Mouse (Mus musculus) adipose tissue, adult 10 weeks (tissue): ENCODE measurements around the gene Vmn1r166. TPM values are rescaled to one million over a fixed set of nuclear protein-coding genes. Genes with fewer than 3 reads are reported as not detected.

Experiments
- polyA plus RNA-seq: library from polyadenylated mRNA; stranded (reverse); fragments of 350-450 nt; fragmentation: Illumina TruSeq; extraction: RNeasy Lipid Tissue Mini Kit (QIAGEN cat#74804); gene quantifications from one replicate; pipeline ENCODE4 v1.2.3, GENCODE M21; 2014; ENCODE audit warnings: low read depth, low replicate concordance

Vmn1r166 gene
- polyA plus RNA-seq, result not detected

GRCm38 (mm10) chr7:23251582-23251981 lies at the start of gene Vmn1r166:
Gene Vmn1r166 (minus strand): TSS chr7:23251682.

GRCm38 (mm10) chr7:23300892-23301291 lies 49.4 kb upstream of the Vmn1r166 start, which contains the start of gene Nlrp4e:
Gene Nlrp4e (plus strand): TSS chr7:23301192.

GRCm38 (mm10) chr7:23278800-23279199 lies 27.3 kb upstream of the Vmn1r166 start, which contains the start of gene Gm6902:
Gene Gm6902 (minus strand): TSS chr7:23278900.

GRCm38 (mm10) chr7:23217032-23217431 lies 34.5 kb downstream of the Vmn1r166 start, which contains the start of gene Vmn1r165:
Gene Vmn1r165 (plus strand): TSS chr7:23217332.

Other genes starting within 250 kb of the Vmn1r166 start
- gene Gm4216, start 231.8 kb downstream of the Vmn1r166 start, polyA plus RNA-seq, result not detected
- gene Vmn1r163, start 196.1 kb downstream of the Vmn1r166 start, polyA plus RNA-seq, result not detected
- not detected for gene Gm8720, start 184.2 kb downstream of the Vmn1r166 start, polyA plus RNA-seq
- not detected for gene Gm10662, start 107.2 kb downstream of the Vmn1r166 start, polyA plus RNA-seq
- not detected for gene Vmn1r165, start 34.4 kb downstream of the Vmn1r166 start, polyA plus RNA-seq
- gene Gm6902, start 27.2 kb upstream of the Vmn1r166 start, polyA plus RNA-seq, result not detected
- not detected for gene Nlrp4e, start 49.5 kb upstream of the Vmn1r166 start, polyA plus RNA-seq
- gene Nlrp5, start 134.2 kb upstream of the Vmn1r166 start, polyA plus RNA-seq, result not detected